Mouse (Mus musculus): ENCODE results near the gene Hrh3. TPM values are rescaled to one million over a fixed set of nuclear protein-coding genes. Genes with fewer than 3 reads are reported as not detected.

Gene Hrh3
- total and polyA plus RNA-seq, 2 experiments, result not detected

GRCm38 (mm10) chr2:180133231-180133630 lies 28.9 kb upstream of the Hrh3 start:
- no peak for DNase-seq (ENCODE audit: extremely low read depth, low read depth, low spot score)
- TF ChIP-seq CTCF (IDR thresholded peaks at IDR 0.05; ENCODE audit: low read depth, low read length) (no peak), POLR2A (IDR thresholded peaks at IDR 0.05; ENCODE audit: extremely low read depth, insufficient read depth, low read length) (no peak)
- WGBS, result 86% methylated on average over 4 of the region's 4 CpGs
- no peaks in the 10 kb centered on the region for H3K27me3 ChIP-seq (ENCODE audit: control insufficient read depth, insufficient read depth, low read length)
- peaks cover 24% of the 10 kb centered on the region; the same call in 1 of the 2 replicates for H3K79me2 ChIP-seq (ENCODE audit: control insufficient read depth, insufficient read depth, low read length)
- H3K9ac ChIP-seq (ENCODE audit: low read depth, low read length), result no peak overlapping the region
- no peak overlapping the region for H3K27ac ChIP-seq (replicated peaks; ENCODE audit: insufficient read depth, low read depth, low read length)
- H3K36me3 ChIP-seq (ENCODE audit: control insufficient read depth, insufficient read depth, low read length), result peaks cover 2% of the 10 kb centered on the region
- no peak overlapping the region for H3K4me3 ChIP-seq (ENCODE audit: insufficient read depth, low read depth, low read length)
- H3K4me1 ChIP-seq (ENCODE audit: control insufficient read depth, insufficient read depth, low read length), result peaks cover 2% of the 10 kb centered on the region

DNA sequence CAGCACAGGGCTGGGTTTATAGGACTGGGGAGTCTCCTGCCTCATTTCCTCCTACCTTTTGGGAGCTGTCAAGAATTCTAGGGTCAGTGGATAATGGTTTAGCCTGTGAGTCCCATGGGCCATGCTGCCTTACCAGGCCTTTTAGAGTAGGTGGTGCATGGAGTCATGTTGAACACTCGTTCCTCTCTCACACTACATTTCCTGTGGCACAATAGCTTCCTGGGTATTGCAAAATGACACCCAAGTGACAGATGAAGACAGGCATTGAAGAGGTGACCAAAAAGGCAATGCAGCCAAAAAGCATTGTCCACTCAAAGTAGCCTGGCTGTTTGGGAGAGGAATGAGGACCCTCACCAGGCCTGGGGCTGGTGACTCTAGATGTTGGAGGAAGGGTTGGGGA lies 23.4 kb upstream of the Hrh3 start:
- Histone ChIP-seq H3K79me2 (ENCODE audit: control insufficient read depth, insufficient read depth, low read length) (peaks cover 24% of the 10 kb centered on the region), H3K27ac (replicated peaks; ENCODE audit: insufficient read depth, low read depth, low read length) (no peak overlapping the region), H3K4me1 (ENCODE audit: control insufficient read depth, insufficient read depth, low read length) (peaks cover 27% of the 10 kb centered on the region), H3K27me3 (ENCODE audit: control insufficient read depth, insufficient read depth, low read length) (no peaks in the 10 kb centered on the region), H3K4me3 (ENCODE audit: insufficient read depth, low read depth, low read length) (no peak overlapping the region), H3K36me3 (ENCODE audit: control insufficient read depth, insufficient read depth, low read length) (no peaks in the 10 kb centered on the region), H3K9ac (ENCODE audit: low read depth, low read length) (no peak overlapping the region)
- TF ChIP-seq POLR2A (IDR thresholded peaks at IDR 0.05; ENCODE audit: extremely low read depth, insufficient read depth, low read length) (no peak), CTCF (IDR thresholded peaks at IDR 0.05; ENCODE audit: low read depth, low read length) (no peak)
- WGBS, result 47% methylated on average over 1 of the region's 1 CpGs
- DNase-seq (ENCODE audit: extremely low read depth, low read depth, low spot score), result no peak

GRCm38 (mm10) chr2:180126195-180126594 lies 21.9 kb upstream of the Hrh3 start:
- WGBS, result 16% methylated on average over 4 of the region's 4 CpGs
- Histone ChIP-seq H3K27me3 (ENCODE audit: control insufficient read depth, insufficient read depth, low read length) (no peaks in the 10 kb centered on the region), H3K36me3 (ENCODE audit: control insufficient read depth, insufficient read depth, low read length) (no peaks in the 10 kb centered on the region), H3K27ac (replicated peaks; ENCODE audit: insufficient read depth, low read depth, low read length) (peak overlapping the region; percentile 18; the same call in 1 of the 2 replicates), H3K79me2 (ENCODE audit: control insufficient read depth, insufficient read depth, low read length) (peaks cover 21% of the 10 kb centered on the region), H3K4me1 (ENCODE audit: control insufficient read depth, insufficient read depth, low read length) (peaks cover 26% of the 10 kb centered on the region), H3K9ac (ENCODE audit: low read depth, low read length) (no peak overlapping the region), H3K4me3 (ENCODE audit: insufficient read depth, low read depth, low read length) (no peak overlapping the region)
- TF ChIP-seq POLR2A (IDR thresholded peaks at IDR 0.05; ENCODE audit: extremely low read depth, insufficient read depth, low read length) (no peak), CTCF (IDR thresholded peaks at IDR 0.05; ENCODE audit: low read depth, low read length) (no peak)
- peak; percentile 72 for DNase-seq (ENCODE audit: extremely low read depth, low read depth, low spot score)

GRCm38 (mm10) chr2:180124192-180124591 lies 19.9 kb upstream of the Hrh3 start:
- no peak overlapping the region for H3K4me3 ChIP-seq (ENCODE audit: insufficient read depth, low read depth, low read length)
- TF ChIP-seq CTCF (IDR thresholded peaks at IDR 0.05; ENCODE audit: low read depth, low read length) (no peak), POLR2A (IDR thresholded peaks at IDR 0.05; ENCODE audit: extremely low read depth, insufficient read depth, low read length) (no peak)
- H3K27ac ChIP-seq (replicated peaks; ENCODE audit: insufficient read depth, low read depth, low read length), result no peak overlapping the region
- peaks cover 24% of the 10 kb centered on the region for H3K79me2 ChIP-seq (ENCODE audit: control insufficient read depth, insufficient read depth, low read length)
- H3K36me3 ChIP-seq (ENCODE audit: control insufficient read depth, insufficient read depth, low read length), result no peaks in the 10 kb centered on the region
- no peaks in the 10 kb centered on the region for H3K27me3 ChIP-seq (ENCODE audit: control insufficient read depth, insufficient read depth, low read length)
- H3K4me1 ChIP-seq (ENCODE audit: control insufficient read depth, insufficient read depth, low read length), result peaks cover 33% of the 10 kb centered on the region
- no peak overlapping the region for H3K9ac ChIP-seq (ENCODE audit: low read depth, low read length)
- no peak for DNase-seq (ENCODE audit: extremely low read depth, low read depth, low spot score)
- WGBS, result 89% methylated on average over 2 of the region's 2 CpGs

GRCm38 (mm10) chr2:180120292-180120761 lies 16.0 kb upstream of the Hrh3 start:
- no peak overlapping the region for H3K27ac ChIP-seq (replicated peaks; ENCODE audit: insufficient read depth, low read depth, low read length)
- H3K4me1 ChIP-seq (ENCODE audit: control insufficient read depth, insufficient read depth, low read length), result peaks cover 19% of the 10 kb centered on the region
- no peak overlapping the region; the same call in 1 of the 2 replicates for H3K9ac ChIP-seq (ENCODE audit: low read depth, low read length)
- no peaks in the 10 kb centered on the region for H3K36me3 ChIP-seq (ENCODE audit: control insufficient read depth, insufficient read depth, low read length)
- TF ChIP-seq CTCF (IDR thresholded peaks at IDR 0.05; ENCODE audit: low read depth, low read length) (no peak), POLR2A (IDR thresholded peaks at IDR 0.05; ENCODE audit: extremely low read depth, insufficient read depth, low read length) (no peak)
- H3K27me3 ChIP-seq (ENCODE audit: control insufficient read depth, insufficient read depth, low read length), result no peaks in the 10 kb centered on the region
- peaks cover 13% of the 10 kb centered on the region for H3K79me2 ChIP-seq (ENCODE audit: control insufficient read depth, insufficient read depth, low read length)
- no peak for DNase-seq (ENCODE audit: extremely low read depth, low read depth, low spot score)
- peak overlapping the region; percentile 95 for H3K4me3 ChIP-seq (ENCODE audit: insufficient read depth, low read depth, low read length)
- WGBS, result 41% methylated on average over 5 of the region's 5 CpGs

DNA sequence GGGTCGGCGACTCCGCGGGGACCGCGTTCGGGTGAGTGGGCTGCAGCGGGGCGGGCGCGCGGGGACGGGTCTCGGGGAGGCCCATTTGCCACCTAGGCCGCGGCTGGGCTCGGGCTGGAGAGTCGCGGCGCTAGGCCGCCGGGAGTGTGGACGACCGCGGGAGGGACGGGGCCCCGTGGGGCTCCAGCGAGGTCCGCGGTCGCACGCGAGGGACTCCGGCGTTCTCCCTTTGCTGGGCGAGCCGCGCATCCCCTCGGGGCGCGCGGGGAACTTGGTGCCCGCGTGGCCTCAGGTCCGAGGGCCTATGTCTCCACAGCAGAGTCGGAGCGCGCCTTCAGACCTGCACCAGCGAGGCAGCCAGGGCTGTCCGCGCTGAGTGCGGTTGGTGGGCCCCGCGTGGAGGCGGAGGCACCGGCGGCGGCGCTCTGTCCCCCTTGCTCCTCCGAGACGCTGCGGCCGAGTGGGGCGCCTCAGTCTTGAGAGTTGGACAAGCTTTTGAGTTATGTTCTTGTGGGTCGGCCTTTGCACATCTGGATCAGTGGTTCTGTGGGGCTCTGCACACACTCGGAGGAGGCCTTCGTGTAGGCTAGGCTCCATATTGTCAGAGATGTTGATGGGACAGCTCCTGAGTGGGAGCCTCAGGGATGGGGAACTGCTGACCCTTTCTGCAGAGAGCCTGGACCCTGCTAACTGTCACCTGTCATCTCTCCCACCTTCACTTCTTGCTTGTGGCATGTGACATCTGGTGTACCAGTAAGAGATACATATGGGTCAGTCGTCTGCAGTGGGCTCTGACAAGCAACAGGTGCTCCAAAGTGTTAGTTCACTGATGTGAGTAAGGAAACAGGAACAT lies 15.4 kb upstream of the Hrh3 start:
- Histone ChIP-seq H3K27ac (replicated peaks; ENCODE audit: insufficient read depth, low read depth, low read length) (peak overlapping the region; percentile 61), H3K4me1 (ENCODE audit: control insufficient read depth, insufficient read depth, low read length) (peaks cover 16% of the 10 kb centered on the region), H3K9ac (ENCODE audit: low read depth, low read length) (peak overlapping the region; percentile 93), H3K4me3 (ENCODE audit: insufficient read depth, low read depth, low read length) (peak overlapping the region; percentile 95), H3K36me3 (ENCODE audit: control insufficient read depth, insufficient read depth, low read length) (no peaks in the 10 kb centered on the region), H3K27me3 (ENCODE audit: control insufficient read depth, insufficient read depth, low read length) (no peaks in the 10 kb centered on the region), H3K79me2 (ENCODE audit: control insufficient read depth, insufficient read depth, low read length) (peaks cover 13% of the 10 kb centered on the region)
- DNase-seq (ENCODE audit: extremely low read depth, low read depth, low spot score), result no peak
- WGBS, result under 1% methylated on average over 68 of the region's 68 CpGs
- TF ChIP-seq CTCF (IDR thresholded peaks at IDR 0.05; ENCODE audit: low read depth, low read length), result no peak
- no peak for TF ChIP-seq POLR2A (IDR thresholded peaks at IDR 0.05; ENCODE audit: extremely low read depth, insufficient read depth, low read length)

Measured in liver, adult 2 months (tissue).